Mouse (Mus musculus) mammary gland, adult 2 months (tissue): Measurements from ENCODE around the gene Pop4. TPM values are rescaled to one million over a fixed set of nuclear protein-coding genes. Genes with fewer than 3 reads are reported as not detected.

ENCODE experiments used
- polyA plus RNA-seq: library from polyadenylated mRNA; depleted of rRNA; stranded (reverse); fragments of >200 nt; gene quantifications from 2 replicates; pipeline ENCODE4 v1.2.3, GENCODE M21; 2012; ENCODE audit warnings: low replicate concordance; rRNA removed

Pop4 gene
- polyA plus RNA-seq: 7.0 and 14.5 TPM in 2 replicates

GRCm38 (mm10) chr7:38270703-38271510, at the start of gene Pop4:
Gene Pop4, minus strand, starts transcription at chr7:38271423.

GRCm38 (mm10) chr7:38227900-38228298, 43.3 kb downstream of the Pop4 start, which contains the start of gene Plekhf1:
Gene Plekhf1, minus strand, starts transcription at chr7:38228016.

Other genes starting within 250 kb of the Pop4 start
- gene Uri1, start 247.9 kb downstream of the Pop4 start, polyA plus RNA-seq: 7.2 and 9.3 TPM in 2 replicates
- gene Ccne1, start 163.9 kb downstream of the Pop4 start, polyA plus RNA-seq: 4.0 and 17.7 TPM in 2 replicates
- 43.0 and 74.2 TPM in 2 replicates for gene 1600014C10Rik, start 88.2 kb downstream of the Pop4 start, polyA plus RNA-seq
- gene Plekhf1, start 43.4 kb downstream of the Pop4 start, polyA plus RNA-seq: 7.6 and 8.7 TPM in 2 replicates